Mouse (Mus musculus): ENCODE measurements around the gene Mrgpre. TPM values are rescaled to one million over a fixed set of nuclear protein-coding genes. Genes with fewer than 3 reads are reported as not detected.

Gene Mrgpre
- polyA plus RNA-seq, 1 experiment from 2014 or later: 2.2 TPM

Small RNA genes within 50 kb of the gene (microRNA-seq; reads per million reads assigned to microRNA genes)
- gene Gm22064: not detected

Other genes starting within 250 kb of the Mrgpre start
- 345 and 355 TPM in 2 replicates for gene Nap1l4, start 235.4 kb downstream of the Mrgpre start, polyA plus RNA-seq (2016; fragmentation: Nextera tagmentation; extraction: Ambion mirVana)
- 67.5 and 72.1 TPM in 2 replicates for gene Cars, start 184.4 kb downstream of the Mrgpre start, polyA plus RNA-seq (2016; fragmentation: Nextera tagmentation; extraction: Ambion mirVana)
- 0.23 and 0.24 TPM in 2 replicates for gene Tnfrsf26, start 155.8 kb downstream of the Mrgpre start, polyA plus RNA-seq (2016; fragmentation: Nextera tagmentation; extraction: Ambion mirVana)
- 5.9 and 7.6 TPM in 2 replicates for gene Tnfrsf22, start 134.8 kb downstream of the Mrgpre start, polyA plus RNA-seq (2016; fragmentation: Nextera tagmentation; extraction: Ambion mirVana)
- gene Tnfrsf23, start 98.6 kb downstream of the Mrgpre start, polyA plus RNA-seq (2016; fragmentation: Nextera tagmentation; extraction: Ambion mirVana): 0.57 and 0.60 TPM in 2 replicates
- gene Osbpl5, start 27.5 kb downstream of the Mrgpre start, polyA plus RNA-seq (2016; fragmentation: Nextera tagmentation; extraction: Ambion mirVana): 21.6 and 22.1 TPM in 2 replicates
- not detected in 2 replicates for gene Mrgprg, start 17.5 kb downstream of the Mrgpre start, polyA plus RNA-seq (2016; fragmentation: Nextera tagmentation; extraction: Ambion mirVana)
- gene Nadsyn1, start 38.3 kb upstream of the Mrgpre start, polyA plus RNA-seq (2016; fragmentation: Nextera tagmentation; extraction: Ambion mirVana): 8.0 and 10.2 TPM in 2 replicates
- gene Dhcr7, start 38.6 kb upstream of the Mrgpre start, polyA plus RNA-seq (2016; fragmentation: Nextera tagmentation; extraction: Ambion mirVana): 61.5 and 71.2 TPM in 2 replicates
- gene Gm498, start 82.3 kb upstream of the Mrgpre start, polyA plus RNA-seq (2016; fragmentation: Nextera tagmentation; extraction: Ambion mirVana): not detected in 2 replicates
- gene Shank2, start 217.4 kb upstream of the Mrgpre start, polyA plus RNA-seq (2016; fragmentation: Nextera tagmentation; extraction: Ambion mirVana): 2.8 and 3.3 TPM in 2 replicates